Mouse (Mus musculus) liver, postnatal 0 days (tissue): ENCODE measurements around the gene Pdzd8. TPM values are rescaled to one million over a fixed set of nuclear protein-coding genes. Genes with fewer than 3 reads are reported as not detected.

Experiments
- ATAC-seq: fragments of 200-750 bp; cut with Nextera tagmentation; 2 replicates; pipeline ENCODE4 v1.8.0; 2017; ENCODE audit warnings: mild to moderate bottlenecking, moderate library complexity
- DNase-seq: peaks from one replicate; pipeline ENCODE4 v3.0.0-alpha.2; 2016
- H3K27ac ChIP-seq: fragments of 300-500 bp; sonication (generic); 2 replicates; pipeline ENCODE4 v1.5.1; 2014; ENCODE audit warnings: antibody characterized with exemption, moderate library complexity, mild to moderate bottlenecking, low read depth
- H3K27me3 ChIP-seq: fragments of 300-500 bp; sonication (generic); 2 replicates; pipeline ENCODE4 v1.6.1; 2014; ENCODE audit warnings: low read length, control low read depth, mixed read lengths; ENCODE audit not compliant: insufficient read depth
- H3K36me3 ChIP-seq: fragments of 300-500 bp; sonication (generic); replicated peaks from 2 replicates; pipeline ENCODE4 v1.6.1; 2014; ENCODE audit warnings: mild to moderate bottlenecking, control low read depth, low read length, moderate library complexity, mixed read lengths; ENCODE audit not compliant: insufficient read depth
- H3K4me1 ChIP-seq: fragments of 300-500 bp; sonication (generic); 2 replicates; pipeline ENCODE4 v1.6.1; 2014; ENCODE audit warnings: antibody characterized with exemption, mild to moderate bottlenecking, control low read depth; ENCODE audit not compliant: insufficient read depth
- H3K4me2 ChIP-seq: fragments of 300-500 bp; sonication (generic); 2 replicates; pipeline ENCODE4 v1.6.1; 2014; ENCODE audit warnings: low read depth, mild to moderate bottlenecking, low read length, moderate library complexity, mixed read lengths
- H3K4me3 ChIP-seq: fragments of 300-500 bp; sonication (generic); 2 replicates; pipeline ENCODE4 v1.5.1; 2014; ENCODE audit warnings: low read depth, low read length
- H3K9ac ChIP-seq: fragments of 300-500 bp; sonication (generic); replicated peaks from 2 replicates; pipeline ENCODE4 v1.6.1; 2014; ENCODE audit warnings: mild to moderate bottlenecking, moderate library complexity
- H3K9me3 ChIP-seq: fragments of 300-500 bp; sonication (generic); 2 replicates; pipeline ENCODE4 v1.6.1; 2016; ENCODE audit warnings: mild to moderate bottlenecking, control low read depth, low read length, mixed read lengths
- CTCF ChIP-seq: sonication (generic); IDR thresholded peaks from 2 replicates; pipeline ENCODE4 v1.5.1; 2016; ENCODE audit warnings: antibody characterized with exemption, low read depth
- EP300 ChIP-seq: IDR thresholded peaks from 2 replicates; pipeline ENCODE4 v1.6.1; 2016; ENCODE audit warnings: antibody characterized with exemption, low read depth, mild to moderate bottlenecking
- WGBS: fragments of 180-500 bp; shearing (Covaris S2); extraction: QIAGEN DNeasy Blood & Tissue Kit; methylation state at CpG from one replicate; pipeline ENCODE4 v1.1.7; 2014; ENCODE audit not compliant: insufficient replicate concordance; 5-methylcytosine and 5-hydroxymethylcytosine counted together
- polyA plus RNA-seq: library from polyadenylated mRNA; unstranded; fragments of >200 nt; fragmentation: Nextera tagmentation; extraction: Ambion mirVana; gene quantifications from 2 replicates; pipeline ENCODE4 v1.2.1, GENCODE M21; 2015

Gene Pdzd8
- polyA plus RNA-seq, 1 experiment from 2014 or later, result 3.4 TPM

- DNase-seq (no peak), ATAC-seq (no peak)
- no peak overlapping the region for H3K4me3 ChIP-seq
- TF ChIP-seq EP300 (no peak), CTCF (no peak)
- no peak overlapping the region for H3K27ac ChIP-seq
- no peak overlapping the region for H3K4me2 ChIP-seq
- H3K36me3 ChIP-seq, result no peaks in the 10 kb centered on the region
- H3K9ac ChIP-seq, result no peak overlapping the region
- WGBS, result 71% methylated on average over 4 of the region's 4 CpGs
- H3K9me3 ChIP-seq, result no peaks in the 10 kb centered on the region
- H3K27me3 ChIP-seq, result no peaks in the 10 kb centered on the region
- peaks cover 34% of the 10 kb centered on the region for H3K4me1 ChIP-seq
These were observed 12.3 kb upstream of the Pdzd8 start for GRCm38 (mm10) chr19:59357878-59358277.

GRCm38 (mm10) chr19:59356843-59357595, 11.4 kb upstream of the Pdzd8 start:
- Histone ChIP-seq H3K4me1 (peaks cover 33% of the 10 kb centered on the region), H3K4me2 (peak overlapping the region; percentile 15; the same call in 1 of the 2 replicates), H3K36me3 (no peaks in the 10 kb centered on the region), H3K9ac (no peak overlapping the region), H3K27me3 (no peaks in the 10 kb centered on the region), H3K4me3 (no peak overlapping the region), H3K27ac (no peak overlapping the region), H3K9me3 (no peaks in the 10 kb centered on the region)
- no peak for DNase-seq
- WGBS, result 56% methylated on average over 14 of the region's 14 CpGs
- TF ChIP-seq CTCF, result no peak
- TF ChIP-seq EP300, result 0 out of 2 replicates have a peak, but pooled peaks have one; percentile 10
- ATAC-seq, result no peak

- no peaks in the 10 kb centered on the region for H3K9me3 ChIP-seq
- WGBS, result 84% methylated on average over 3 of the region's 3 CpGs
- H3K27ac ChIP-seq, result no peak overlapping the region
- no peak overlapping the region for H3K4me2 ChIP-seq
- no peaks in the 10 kb centered on the region for H3K36me3 ChIP-seq
- peak; percentile 5 for DNase-seq
- H3K4me1 ChIP-seq, result peaks cover 33% of the 10 kb centered on the region
- no peak overlapping the region for H3K9ac ChIP-seq
- no peaks in the 10 kb centered on the region for H3K27me3 ChIP-seq
- no peak overlapping the region for H3K4me3 ChIP-seq
- ATAC-seq, result no peak
- TF ChIP-seq CTCF, result no peak
- no peak for TF ChIP-seq EP300
These were observed 10.8 kb upstream of the Pdzd8 start for GRCm38 (mm10) chr19:59356388-59356787.

- 43% methylated on average over 2 of the region's 2 CpGs for WGBS
- Histone ChIP-seq H3K27ac (no peak overlapping the region), H3K4me3 (no peak overlapping the region), H3K36me3 (no peaks in the 10 kb centered on the region), H3K4me1 (peaks cover 30% of the 10 kb centered on the region), H3K9me3 (no peaks in the 10 kb centered on the region), H3K9ac (no peak overlapping the region), H3K27me3 (no peaks in the 10 kb centered on the region), H3K4me2 (no peak overlapping the region)
- TF ChIP-seq EP300 (peak; percentile 58), CTCF (no peak)
- DNase-seq (no peak), ATAC-seq (no peak)
These were observed 9.3 kb upstream of the Pdzd8 start for GRCm38 (mm10) chr19:59354906-59355305.

- no peaks in the 10 kb centered on the region for H3K27me3 ChIP-seq
- peaks cover 24% of the 10 kb centered on the region for H3K4me1 ChIP-seq
- no peaks in the 10 kb centered on the region for H3K9me3 ChIP-seq
These were observed 7.2 kb upstream of the Pdzd8 start for GRCm38 (mm10) chr19:59352760-59353159.

GRCm38 (mm10) chr19:59351151-59351889, 5.7 kb upstream of the Pdzd8 start:
- 64% methylated on average over 15 of the region's 15 CpGs for WGBS
- H3K27ac ChIP-seq, result 0 out of 2 replicates have a peak overlapping the region, but pooled peaks have one; percentile 29
- H3K36me3 ChIP-seq, result no peaks in the 10 kb centered on the region
- peaks cover 20% of the 10 kb centered on the region for H3K4me1 ChIP-seq
- no peaks in the 10 kb centered on the region for H3K9me3 ChIP-seq
- no peak overlapping the region for H3K4me3 ChIP-seq
- H3K4me2 ChIP-seq, result peak overlapping the region; percentile 32
- H3K27me3 ChIP-seq, result no peaks in the 10 kb centered on the region
- ATAC-seq (no peak), DNase-seq (no peak)
- no peak overlapping the region for H3K9ac ChIP-seq
- TF ChIP-seq CTCF, result no peak
- no peak for TF ChIP-seq EP300

More at GRCm38 (mm10) chr19:59352760-59353159, 7.2 kb upstream of the Pdzd8 start:
- H3K36me3 ChIP-seq, result no peaks in the 10 kb centered on the region
- ATAC-seq (no peak), DNase-seq (no peak)
- no peak overlapping the region for H3K4me2 ChIP-seq
- no peak overlapping the region for H3K9ac ChIP-seq
- no peak overlapping the region for H3K27ac ChIP-seq
- 46% methylated on average over 3 of the region's 3 CpGs for WGBS
- no peak overlapping the region for H3K4me3 ChIP-seq
- TF ChIP-seq EP300, result no peak
- no peak for TF ChIP-seq CTCF
